Mouse (Mus musculus) kidney, postnatal 10 days (tissue): Measurements from ENCODE around the gene Sec24a.
"Not testable (repeated sequence)": the region's sequence is repeated elsewhere in the genome, so short reads cannot be mapped to it uniquely, and the experiment has no call there.

Experiments used
- DNase-seq: peaks from one replicate; pipeline ENCODE4 v3.0.0; 2021; ENCODE audit warnings: mixed read lengths

Gene Sec24a

GRCm38 (mm10) chr11:51681324-51681975, 82.0 kb downstream of the Sec24a start:
- peak; percentile 95 for DNase-seq

GRCm38 (mm10) chr11:51679466-51679865, 84.0 kb downstream of the Sec24a start:
- no peak for DNase-seq

GRCm38 (mm10) chr11:51677737-51678418, 85.6 kb downstream of the Sec24a start:
- DNase-seq = no peak

- DNase-seq = no peak
Observed at GRCm38 (mm10) chr11:51675386-51675785, 88.0 kb downstream of the Sec24a start.

- DNase-seq = peak; percentile 50
Observed at GRCm38 (mm10) chr11:51673291-51673690, 90.1 kb downstream of the Sec24a start.

- DNase-seq = no peak
Observed at GRCm38 (mm10) chr11:51671376-51671775, 92.1 kb downstream of the Sec24a start.

- DNase-seq = no peak
Observed at GRCm38 (mm10) chr11:51670846-51671245, 92.6 kb downstream of the Sec24a start.

GRCm38 (mm10) chr11:51664747-51665146, 98.7 kb downstream of the Sec24a start:
- not testable (repeated sequence) for DNase-seq

GRCm38 (mm10) chr11:51662632-51663031, 100.8 kb downstream of the Sec24a start:
- no peak for DNase-seq

GRCm38 (mm10) chr11:51661867-51662365, 101.5 kb downstream of the Sec24a start:
- DNase-seq = no peak

- DNase-seq = peak; percentile 73
Observed at GRCm38 (mm10) chr11:51658705-51659104, 104.7 kb downstream of the Sec24a start.

GRCm38 (mm10) chr11:51658291-51658690, 105.1 kb downstream of the Sec24a start:
- DNase-seq = peak; percentile 39

- peak; percentile 66 for DNase-seq
Observed at GRCm38 (mm10) chr11:51656798-51657521, 106.5 kb downstream of the Sec24a start.

- no peak for DNase-seq
Observed at GRCm38 (mm10) chr11:51654891-51655290, 108.5 kb downstream of the Sec24a start.

GRCm38 (mm10) chr11:51653736-51654135, 109.7 kb downstream of the Sec24a start:
- no peak for DNase-seq

- DNase-seq = no peak
Observed at GRCm38 (mm10) chr11:51652889-51653418, 110.5 kb downstream of the Sec24a start.

GRCm38 (mm10) chr11:51650691-51651515, 112.5 kb downstream of the Sec24a start, which contains the start of the genes N4bp3 and D930048N14Rik:
Gene N4bp3, minus strand, starts transcription at chr11:51650842.
Gene D930048N14Rik, plus strand, starts transcription at chr11:51650954.
- DNase-seq = peak; percentile 87

- DNase-seq = peak; percentile 51
Observed at GRCm38 (mm10) chr11:51650261-51650660, 113.2 kb downstream of the Sec24a start.

- peak; percentile 37 for DNase-seq
Observed at GRCm38 (mm10) chr11:51649889-51650199, 113.6 kb downstream of the Sec24a start.

GRCm38 (mm10) chr11:51649111-51649888, 114.1 kb downstream of the Sec24a start:
- DNase-seq = peak; percentile 17

- DNase-seq = peak; percentile 72
Observed at GRCm38 (mm10) chr11:51648566-51648965, 114.9 kb downstream of the Sec24a start.
